Mouse (Mus musculus) embryonic facial prominence, embryonic 15.5 days (tissue): Measurements from ENCODE around the gene Bri3. TPM values are rescaled to one million over a fixed set of nuclear protein-coding genes. Genes with fewer than 3 reads are reported as not detected.

Experiments used
- ATAC-seq: fragments of 200-750 bp; cut with Nextera tagmentation; 2 replicates; pipeline ENCODE4 v1.8.0; 2017; ENCODE audit warnings: low read depth, moderate TSS enrichment; ENCODE audit not compliant: insufficient number of reproducible peaks, low FRiP score, low TSS enrichment
- H3K27ac ChIP-seq: fragments of 300-500 bp; sonication (generic); replicated peaks from 2 replicates; pipeline ENCODE4 v1.5.1; 2015; ENCODE audit warnings: mild to moderate bottlenecking, inconsistent platforms
- H3K27me3 ChIP-seq: fragments of 300-500 bp; sonication (generic); 2 replicates; pipeline ENCODE4 v1.6.1; 2015; ENCODE audit warnings: inconsistent platforms
- H3K36me3 ChIP-seq: fragments of 300-500 bp; sonication (generic); 2 replicates; pipeline ENCODE4 v1.6.1; 2015; ENCODE audit warnings: mild to moderate bottlenecking, inconsistent platforms
- H3K4me1 ChIP-seq: fragments of 300-500 bp; sonication (generic); 2 replicates; pipeline ENCODE4 v1.6.1; 2015; ENCODE audit warnings: inconsistent platforms
- H3K4me2 ChIP-seq: fragments of 300-500 bp; sonication (generic); replicated peaks from 2 replicates; pipeline ENCODE4 v1.6.1; 2015; ENCODE audit warnings: mild to moderate bottlenecking, inconsistent platforms
- H3K4me3 ChIP-seq: fragments of 300-500 bp; sonication (generic); replicated peaks from 2 replicates; pipeline ENCODE4 v1.5.1; 2015; ENCODE audit warnings: mild to moderate bottlenecking, inconsistent platforms
- H3K9ac ChIP-seq: fragments of 300-500 bp; sonication (generic); 2 replicates; pipeline ENCODE4 v1.6.1; 2015; ENCODE audit warnings: inconsistent platforms
- H3K9me3 ChIP-seq: fragments of 300-500 bp; sonication (generic); replicated peaks from 2 replicates; pipeline ENCODE4 v1.6.1; 2016; ENCODE audit warnings: inconsistent platforms
- WGBS: fragments of 180-500 bp; shearing (Covaris S2); methylation state at CpG from one replicate; pipeline ENCODE4 v1.1.7; 2015; 5-methylcytosine and 5-hydroxymethylcytosine counted together
- polyA plus RNA-seq: library from polyadenylated mRNA; unstranded; fragments of >200 nt; fragmentation: Nextera tagmentation; extraction: Ambion mirVana; gene quantifications from 2 replicates; pipeline ENCODE4 v1.2.1, GENCODE M21; 2015

Gene Bri3
- polyA plus RNA-seq, 1 experiment from 2014 or later: 118 TPM

DNA sequence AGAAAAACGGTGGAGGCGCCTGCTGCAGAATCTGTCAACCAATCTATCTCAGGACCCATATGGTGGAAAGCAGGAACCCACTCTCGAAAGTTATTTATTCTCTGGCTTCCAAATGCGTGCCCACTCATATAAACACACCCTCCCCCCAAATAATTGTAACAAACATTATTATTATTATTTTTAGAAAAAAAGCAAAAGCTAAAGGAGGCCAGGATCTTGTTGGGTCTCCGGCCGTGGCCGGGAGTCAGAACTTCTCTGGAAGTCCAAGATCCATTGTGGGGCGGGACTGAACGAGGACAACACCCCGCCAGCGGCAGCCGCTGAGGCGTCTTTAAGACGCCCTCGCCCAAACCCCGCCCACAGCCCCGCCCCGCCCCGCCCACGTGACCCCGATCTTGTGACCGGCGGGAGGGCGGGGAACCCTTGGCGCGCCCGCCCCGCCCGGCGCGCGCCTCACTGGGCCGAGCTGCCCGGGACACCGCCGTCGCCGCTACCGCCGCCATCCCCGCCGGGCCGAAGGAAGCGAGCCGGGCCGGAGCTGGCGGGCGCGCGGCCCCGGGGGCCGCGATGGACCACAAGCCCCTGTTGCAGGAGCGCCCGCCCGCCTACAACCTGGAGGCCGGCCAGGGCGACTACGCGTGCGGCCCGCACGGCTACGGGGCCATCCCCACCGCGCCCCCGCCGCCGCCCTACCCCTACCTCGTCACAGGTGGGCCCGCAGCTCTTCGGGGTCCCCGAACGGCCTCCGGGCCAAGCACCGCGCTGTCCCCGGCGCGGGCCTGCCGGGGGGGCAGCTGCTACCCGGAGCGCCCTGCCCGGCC, 10.8 kb downstream of the Bri3 start:
- under 1% methylated on average over 75 of the region's 84 CpGs for WGBS
- Histone ChIP-seq H3K36me3 (no peaks in the 10 kb centered on the region), H3K27me3 (no peaks in the 10 kb centered on the region), H3K4me3 (peak overlapping the region; percentile 97), H3K4me2 (peak overlapping the region; percentile 69), H3K9me3 (0 out of 2 replicates have a peak, but pooled peaks cover 2% of the 10 kb centered on the region), H3K4me1 (peaks cover 42% of the 10 kb centered on the region), H3K27ac (peak overlapping the region; percentile 88), H3K9ac (peak overlapping the region; percentile 85)
- peak; percentile 88 for ATAC-seq

DNA sequence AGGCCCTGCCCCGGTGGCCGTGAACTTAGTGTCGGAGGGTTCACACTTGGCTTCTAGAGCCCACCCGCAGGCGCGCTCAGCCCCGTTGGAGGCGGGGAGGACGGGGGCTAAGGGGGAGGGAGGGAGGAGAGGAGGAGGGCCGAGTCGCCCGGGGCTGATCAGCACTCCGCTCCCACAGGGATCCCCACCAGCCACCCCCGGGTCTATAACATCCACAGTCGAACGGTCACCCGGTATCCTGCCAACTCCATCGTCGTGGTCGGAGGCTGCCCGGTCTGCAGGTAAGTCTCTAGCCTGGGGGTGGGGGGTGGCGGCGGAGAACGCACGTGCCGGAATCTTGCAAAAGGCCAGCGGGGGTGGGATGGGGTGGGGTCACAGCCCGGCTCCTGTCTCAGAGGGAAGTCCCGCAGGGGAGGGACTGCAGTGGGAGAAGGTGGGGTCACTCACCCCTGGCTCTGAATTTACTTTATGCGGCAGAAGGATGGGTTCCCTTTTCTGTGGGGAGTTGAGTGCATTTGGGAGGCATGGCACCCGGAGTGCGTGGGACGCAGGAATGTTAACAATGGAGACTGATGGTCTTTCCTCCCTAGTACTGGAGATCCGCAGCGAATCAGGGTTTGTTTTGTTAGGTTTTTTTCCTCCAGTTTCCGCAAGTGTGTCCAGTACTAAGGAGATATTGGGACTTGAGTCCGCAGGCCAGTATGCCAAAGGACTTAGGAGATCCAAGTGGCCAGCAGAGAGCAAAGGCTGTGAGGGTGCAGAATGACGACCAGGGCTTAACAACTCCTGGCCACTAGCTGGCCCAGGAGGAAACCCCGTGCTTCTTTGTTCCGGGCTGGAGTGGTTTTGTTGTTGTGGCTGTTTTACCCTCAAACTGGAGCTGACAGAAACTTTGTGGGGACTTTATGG, 11.6 kb downstream of the Bri3 start:
- peak overlapping the region; percentile 88 for H3K27ac ChIP-seq
- H3K9me3 ChIP-seq: no peaks in the 10 kb centered on the region
- no peaks in the 10 kb centered on the region for H3K27me3 ChIP-seq
- H3K4me2 ChIP-seq: peak overlapping the region; percentile 69
- peak; percentile 55 for ATAC-seq
- peak overlapping the region; percentile 85 for H3K9ac ChIP-seq
- 0 out of 2 replicates have a peak, but pooled peaks cover 2% of the 10 kb centered on the region for H3K36me3 ChIP-seq
- WGBS: under 1% methylated on average over 40 of the region's 40 CpGs
- peaks cover 50% of the 10 kb centered on the region for H3K4me1 ChIP-seq
- peak overlapping the region; percentile 97 for H3K4me3 ChIP-seq

DNA sequence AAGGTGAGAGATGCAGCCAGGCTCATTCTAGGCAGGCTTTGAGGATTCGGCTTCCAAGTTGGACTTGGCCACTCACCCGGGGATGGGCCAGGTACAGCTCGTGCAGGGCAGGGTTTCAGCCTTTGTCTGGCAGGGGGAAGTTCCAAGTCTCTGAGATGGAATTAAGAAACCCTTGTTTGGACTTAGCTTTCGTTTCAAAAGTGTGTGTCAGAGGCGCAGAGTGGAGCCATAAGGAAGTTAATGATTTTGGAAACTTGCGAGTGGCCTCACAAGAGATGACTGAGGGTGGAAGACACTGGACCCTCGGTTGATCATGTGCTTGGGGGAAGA, 12.3 kb downstream of the Bri3 start:
- peaks cover 56% of the 10 kb centered on the region for H3K4me1 ChIP-seq
- peak overlapping the region; percentile 97 for H3K4me3 ChIP-seq
- H3K27me3 ChIP-seq: no peaks in the 10 kb centered on the region
- H3K9me3 ChIP-seq: no peaks in the 10 kb centered on the region
- H3K9ac ChIP-seq: peak overlapping the region; percentile 85
- peaks cover 5% of the 10 kb centered on the region; the same call in 1 of the 2 replicates for H3K36me3 ChIP-seq
- ATAC-seq: no peak
- H3K27ac ChIP-seq: peak overlapping the region; percentile 88
- H3K4me2 ChIP-seq: peak overlapping the region; percentile 69
- whole genome bisulfite sequencing: 8% methylated on average over 7 of the region's 7 CpGs

DNA sequence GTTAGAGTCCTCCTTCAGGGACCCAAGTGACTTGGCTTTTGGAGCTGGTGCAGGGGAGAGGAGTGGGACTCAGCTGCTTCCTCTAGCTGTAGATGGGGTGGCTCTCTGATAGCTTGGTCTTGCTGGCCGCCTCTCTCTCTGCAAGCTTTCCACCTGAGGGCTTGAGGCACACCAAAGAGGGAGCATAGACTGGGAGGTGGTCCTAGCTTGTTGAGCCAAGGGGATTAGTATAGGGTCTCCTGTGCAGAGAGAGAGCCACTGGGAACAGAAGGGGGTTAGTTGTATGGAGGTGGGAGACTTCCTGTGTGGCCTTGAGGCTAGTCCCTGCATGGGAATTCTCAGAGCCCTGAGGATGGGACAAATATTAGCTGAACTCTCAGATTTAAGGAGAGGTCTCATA, 12.7 kb downstream of the Bri3 start:
- Histone ChIP-seq H3K9me3 (no peaks in the 10 kb centered on the region), H3K4me3 (peak overlapping the region; percentile 97), H3K36me3 (peaks cover 9% of the 10 kb centered on the region; the same call in 1 of the 2 replicates), H3K27ac (peak overlapping the region; percentile 88), H3K9ac (peak overlapping the region; percentile 85; the same call in 1 of the 2 replicates), H3K4me2 (peak overlapping the region; percentile 69), H3K4me1 (peaks cover 60% of the 10 kb centered on the region), H3K27me3 (no peaks in the 10 kb centered on the region)
- ATAC-seq: no peak
- 20% methylated on average over 1 of the region's 1 CpGs for WGBS

GRCm38 (mm10) chr5:144257451-144258110, 13.3 kb downstream of the Bri3 start:
- peak overlapping the region; percentile 97; the same call in 1 of the 2 replicates for H3K4me3 ChIP-seq
- WGBS: 66% methylated on average over 3 of the region's 3 CpGs
- no peak overlapping the region for H3K9ac ChIP-seq
- no peak overlapping the region for H3K27ac ChIP-seq
- peaks cover 10% of the 10 kb centered on the region; the same call in 1 of the 2 replicates for H3K36me3 ChIP-seq
- peaks cover 64% of the 10 kb centered on the region for H3K4me1 ChIP-seq
- H3K9me3 ChIP-seq: no peaks in the 10 kb centered on the region
- H3K4me2 ChIP-seq: peak overlapping the region; percentile 69
- H3K27me3 ChIP-seq: no peaks in the 10 kb centered on the region
- ATAC-seq: no peak

DNA sequence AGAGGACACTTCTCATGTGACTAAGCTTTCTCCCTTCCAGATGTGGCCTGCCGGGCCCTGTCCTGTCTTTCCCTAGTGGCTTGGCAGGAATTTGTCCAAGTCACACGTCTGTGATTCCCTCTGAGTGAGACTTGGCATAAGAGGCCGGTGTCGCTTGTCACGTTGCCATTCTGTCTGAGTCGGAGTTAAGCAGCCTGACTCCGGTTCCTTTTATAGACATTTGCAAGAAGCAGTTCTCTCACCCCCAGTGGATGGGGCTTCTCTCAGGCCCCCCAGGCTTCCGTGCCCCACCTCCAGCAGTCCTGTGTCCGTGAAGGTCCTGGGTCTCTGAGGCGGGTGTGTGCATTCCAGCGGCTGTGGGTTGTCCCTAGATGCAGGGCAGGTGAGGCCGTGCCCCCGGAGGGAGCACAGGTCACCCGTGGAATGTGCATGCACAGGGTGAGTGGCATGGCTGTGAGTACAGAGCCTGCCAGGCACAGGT, 13.9 kb downstream of the Bri3 start:
- no peaks in the 10 kb centered on the region for H3K9me3 ChIP-seq
- H3K4me3 ChIP-seq: peak overlapping the region; percentile 18; the same call in 1 of the 2 replicates
- no peak overlapping the region for H3K27ac ChIP-seq
- H3K4me2 ChIP-seq: peak overlapping the region; percentile 69
- peaks cover 64% of the 10 kb centered on the region for H3K4me1 ChIP-seq
- H3K27me3 ChIP-seq: no peaks in the 10 kb centered on the region
- peaks cover 10% of the 10 kb centered on the region; the same call in 1 of the 2 replicates for H3K36me3 ChIP-seq
- 18% methylated on average over 14 of the region's 14 CpGs for WGBS
- no peak for ATAC-seq
- no peak overlapping the region for H3K9ac ChIP-seq

GRCm38 (mm10) chr5:144258687-144259086, 14.4 kb downstream of the Bri3 start:
- Histone ChIP-seq H3K4me3 (peak overlapping the region; percentile 18; the same call in 1 of the 2 replicates), H3K9ac (no peak overlapping the region), H3K4me1 (peaks cover 67% of the 10 kb centered on the region), H3K9me3 (no peaks in the 10 kb centered on the region), H3K27me3 (no peaks in the 10 kb centered on the region), H3K4me2 (peak overlapping the region; percentile 69), H3K36me3 (peaks cover 10% of the 10 kb centered on the region; the same call in 1 of the 2 replicates), H3K27ac (0 out of 2 replicates have a peak overlapping the region, but pooled peaks have one; percentile 7)
- 27% methylated on average over 2 of the region's 2 CpGs for WGBS
- ATAC-seq: no peak

DNA sequence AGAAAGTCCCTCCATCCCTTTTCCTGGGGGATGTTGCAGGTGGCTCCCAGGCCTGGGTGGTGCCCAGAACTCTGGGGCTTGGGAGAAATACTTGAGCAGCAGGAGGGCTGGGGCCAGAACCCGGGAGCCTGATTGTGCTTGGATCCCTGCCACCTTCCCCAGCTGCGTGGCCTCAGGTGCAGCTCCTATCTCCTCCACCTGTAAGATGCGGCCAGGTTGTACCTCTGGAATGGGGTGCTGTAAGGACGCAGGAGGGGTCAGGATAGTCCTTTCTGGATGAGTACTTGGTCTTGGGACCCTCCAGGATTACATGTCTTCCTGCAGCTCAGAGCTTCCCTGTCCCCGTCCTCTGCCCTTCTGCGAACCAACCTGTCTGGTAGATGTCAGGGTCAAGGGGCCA, 15.0 kb downstream of the Bri3 start:
- 70% methylated on average over 6 of the region's 6 CpGs for WGBS
- no peak overlapping the region for H3K4me3 ChIP-seq
- H3K27ac ChIP-seq: no peak overlapping the region
- H3K4me1 ChIP-seq: peaks cover 65% of the 10 kb centered on the region
- peaks cover 10% of the 10 kb centered on the region; the same call in 1 of the 2 replicates for H3K36me3 ChIP-seq
- ATAC-seq: no peak
- no peak overlapping the region for H3K9ac ChIP-seq
- no peak overlapping the region for H3K4me2 ChIP-seq
- H3K27me3 ChIP-seq: no peaks in the 10 kb centered on the region
- H3K9me3 ChIP-seq: no peaks in the 10 kb centered on the region

DNA sequence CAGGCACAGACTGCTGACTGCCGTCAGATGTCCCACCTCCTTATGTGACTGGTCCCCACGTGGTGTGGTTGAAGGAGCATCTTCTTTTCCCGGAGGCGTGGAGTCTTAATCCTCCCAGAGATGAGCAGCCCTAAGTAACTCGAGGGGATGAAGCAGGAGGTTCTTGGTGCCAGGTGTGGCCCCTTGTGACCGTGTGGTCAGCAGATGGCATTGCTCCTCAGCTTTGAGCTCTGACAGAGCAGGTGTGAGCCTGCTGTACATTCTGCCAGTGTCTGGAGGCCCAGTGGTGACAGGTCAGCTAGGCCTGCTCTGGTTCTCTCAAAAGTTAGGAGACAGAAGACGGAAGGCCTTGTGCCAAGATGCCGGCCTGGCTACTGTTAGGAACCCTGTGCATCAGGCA, 16.2 kb downstream of the Bri3 start:
- Histone ChIP-seq H3K9me3 (no peaks in the 10 kb centered on the region), H3K4me2 (no peak overlapping the region), H3K4me1 (peaks cover 65% of the 10 kb centered on the region), H3K9ac (no peak overlapping the region), H3K36me3 (peaks cover 18% of the 10 kb centered on the region; the same call in 1 of the 2 replicates), H3K4me3 (no peak overlapping the region), H3K27ac (no peak overlapping the region), H3K27me3 (no peaks in the 10 kb centered on the region)
- WGBS: 68% methylated on average over 8 of the region's 8 CpGs
- no peak for ATAC-seq

DNA sequence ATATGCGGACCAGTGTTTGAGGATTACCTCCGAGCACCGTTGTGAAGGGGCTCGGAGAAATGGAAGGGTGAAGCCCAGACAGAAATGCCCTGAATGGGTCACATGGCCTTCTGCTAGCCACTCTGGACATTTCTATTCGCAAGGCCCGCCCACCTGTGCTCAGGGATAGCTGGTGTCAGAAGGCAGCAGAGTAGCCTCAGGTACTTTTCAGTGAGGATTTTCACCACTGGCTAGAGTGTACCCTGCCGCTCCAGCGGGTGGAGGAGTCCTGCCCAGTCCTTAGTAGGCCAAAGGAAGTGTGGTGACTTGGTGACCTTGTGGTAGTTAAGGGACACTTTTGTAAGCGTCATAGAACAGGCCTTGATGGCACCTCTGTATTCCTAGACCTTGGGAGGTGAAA, 17.1 kb downstream of the Bri3 start:
- peaks cover 63% of the 10 kb centered on the region for H3K4me1 ChIP-seq
- peaks cover 24% of the 10 kb centered on the region for H3K36me3 ChIP-seq
- H3K4me3 ChIP-seq: no peak overlapping the region

More for the DNA sequence above, 17.1 kb downstream of the Bri3 start:
- H3K27ac ChIP-seq: no peak overlapping the region
- H3K27me3 ChIP-seq: no peaks in the 10 kb centered on the region
- WGBS: 77% methylated on average over 9 of the region's 9 CpGs
- no peak overlapping the region for H3K4me2 ChIP-seq
- no peak overlapping the region for H3K9ac ChIP-seq
- no peaks in the 10 kb centered on the region for H3K9me3 ChIP-seq
- ATAC-seq: no peak
